Mouse (Mus musculus): ENCODE results near the gene Tagln2.

Gene Tagln2

DNA sequence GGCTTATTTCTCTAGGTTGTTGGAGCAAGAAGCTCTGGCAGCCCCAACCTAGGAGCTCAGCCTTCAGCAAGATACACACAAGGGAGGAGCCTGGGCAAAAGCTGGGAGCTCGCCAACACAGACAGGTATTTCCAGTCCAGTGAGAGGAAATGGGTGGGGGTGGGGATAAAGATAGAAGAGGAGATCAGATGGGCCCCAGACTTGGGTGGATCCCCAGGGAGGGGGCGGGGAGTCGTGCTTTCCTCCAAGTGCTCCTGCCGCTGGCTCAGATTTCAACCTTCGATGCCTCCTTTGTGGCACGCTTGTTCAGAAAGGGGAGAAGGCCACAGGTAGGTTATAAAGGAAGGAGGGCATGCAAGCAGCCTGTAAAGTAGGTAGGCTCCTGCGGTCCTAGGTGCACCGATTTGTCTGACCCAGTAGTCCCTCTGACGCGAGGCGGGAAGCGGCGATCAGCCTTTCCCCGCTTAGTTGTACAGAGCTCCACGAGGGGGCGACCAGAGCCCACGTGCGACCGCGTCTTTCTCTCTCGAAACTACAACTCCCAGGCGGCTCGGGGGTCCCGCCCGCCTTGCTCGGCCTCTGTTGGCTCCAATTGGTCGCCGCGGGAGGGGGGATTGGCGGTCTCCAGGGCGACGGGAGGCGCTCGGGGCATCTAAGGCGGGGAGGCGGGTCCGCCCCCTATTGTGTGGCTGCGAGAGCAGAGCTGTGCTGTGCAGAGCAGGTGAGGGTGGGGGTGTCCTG lies 18.1 kb upstream of the Tagln2 start, which contains the start of gene Igsf9:
Gene Igsf9 (plus strand): TSS at position 249 of the 741 bp plus-strand sequence.
- DNase-seq (ENCODE audit: low spot score in 2 of 2): peak; percentile 94 to 96

DNA sequence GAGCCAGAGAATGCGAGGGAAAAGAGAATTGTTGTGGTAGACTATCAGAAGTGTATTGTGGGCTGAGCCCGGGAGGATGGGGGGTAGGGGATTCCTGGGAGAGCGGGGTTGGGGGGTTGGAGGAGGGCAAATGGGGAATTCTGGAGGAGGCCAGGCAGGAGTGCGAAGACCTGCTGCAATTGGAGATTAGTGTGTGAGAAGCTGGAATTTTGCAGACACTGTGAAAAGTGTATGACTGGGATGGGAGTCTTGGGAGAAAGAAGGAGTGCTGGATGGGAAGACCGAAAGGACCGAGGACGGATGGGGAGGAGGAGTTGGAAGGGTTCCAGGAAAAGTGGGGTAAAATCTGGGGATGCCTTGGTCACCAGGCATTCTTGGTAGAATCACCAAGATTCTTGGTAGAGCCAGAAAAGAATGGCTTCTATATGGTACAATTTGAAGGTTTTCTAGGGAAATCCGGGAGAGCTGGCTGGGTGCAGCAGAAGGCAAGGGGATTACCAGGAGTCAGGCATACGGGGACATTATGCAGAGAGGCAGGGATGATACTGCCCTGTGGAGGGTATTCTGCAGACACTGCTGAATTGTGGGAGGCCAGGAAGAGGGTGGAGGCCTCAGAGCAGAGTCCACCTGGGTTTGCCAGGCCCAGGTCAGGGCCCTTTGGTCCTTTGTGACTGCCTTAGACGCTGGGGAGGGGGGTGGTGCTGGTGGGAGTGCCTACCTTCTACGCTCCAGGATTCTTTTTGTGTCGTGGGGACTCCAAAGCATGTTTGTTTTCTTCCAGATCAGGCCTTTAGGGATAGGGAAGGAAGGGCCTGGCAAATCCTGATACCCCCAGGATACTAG lies 17.1 kb upstream of the Tagln2 start:
- no peak for DNase-seq (ENCODE audit: low spot score in 2 of 2)

DNA sequence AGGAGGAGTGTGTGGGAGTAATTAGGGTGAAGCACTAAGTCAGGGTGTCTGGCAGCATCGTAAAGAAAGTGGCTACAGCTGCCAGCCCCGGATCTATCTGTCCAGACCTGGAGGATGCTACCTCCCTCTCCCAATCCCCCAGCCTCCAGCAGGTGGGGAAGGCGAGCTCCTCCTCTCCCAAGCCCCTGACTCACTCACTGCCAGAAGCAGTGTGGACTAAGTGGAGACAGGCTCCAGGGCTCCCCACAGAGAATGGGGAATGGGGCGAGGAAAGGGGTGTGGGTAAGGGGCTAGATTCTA lies 16.5 kb upstream of the Tagln2 start:
- DNase-seq (ENCODE audit: low spot score in 2 of 2): no peak

DNA sequence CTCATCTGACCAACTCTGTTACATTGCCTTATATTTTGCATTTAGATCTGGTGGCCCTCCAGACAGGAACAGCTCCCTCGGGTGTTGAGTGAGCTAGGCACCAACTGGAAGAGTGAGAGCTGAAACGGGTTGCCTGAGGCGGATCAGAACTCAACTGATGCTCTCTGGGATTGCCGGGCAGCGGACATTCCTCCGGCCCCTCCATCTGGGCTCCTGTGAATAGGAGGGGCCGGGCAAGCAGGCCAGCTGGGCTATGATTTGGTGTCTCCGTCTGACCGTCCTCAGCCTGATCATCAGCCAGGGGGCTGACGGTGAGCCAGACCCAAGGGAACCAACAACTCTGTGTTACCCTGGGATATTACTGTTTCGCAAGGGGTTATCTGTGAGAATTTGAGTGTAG lies 15.6 kb upstream of the Tagln2 start:
- DNase-seq (ENCODE audit: low spot score in 2 of 2): no peak

DNA sequence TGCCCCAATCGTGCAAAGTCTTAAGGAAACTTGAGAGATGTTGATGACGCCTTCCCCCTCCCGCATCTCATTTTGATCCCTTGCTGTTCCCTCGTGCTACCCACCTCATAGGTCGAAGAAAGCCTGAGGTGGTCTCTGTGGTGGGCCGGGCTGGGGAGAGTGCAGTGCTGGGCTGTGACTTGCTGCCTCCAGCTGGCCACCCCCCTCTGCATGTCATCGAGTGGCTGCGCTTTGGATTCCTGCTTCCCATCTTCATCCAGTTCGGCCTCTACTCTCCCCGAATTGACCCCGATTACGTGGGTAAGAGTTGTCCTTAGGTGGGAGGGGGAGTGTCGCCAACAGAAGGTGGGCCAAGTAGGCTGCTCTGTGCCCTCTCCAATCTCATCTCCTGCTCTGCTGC lies 15.2 kb upstream of the Tagln2 start:
- no peak for DNase-seq (ENCODE audit: low spot score in 2 of 2)

DNA sequence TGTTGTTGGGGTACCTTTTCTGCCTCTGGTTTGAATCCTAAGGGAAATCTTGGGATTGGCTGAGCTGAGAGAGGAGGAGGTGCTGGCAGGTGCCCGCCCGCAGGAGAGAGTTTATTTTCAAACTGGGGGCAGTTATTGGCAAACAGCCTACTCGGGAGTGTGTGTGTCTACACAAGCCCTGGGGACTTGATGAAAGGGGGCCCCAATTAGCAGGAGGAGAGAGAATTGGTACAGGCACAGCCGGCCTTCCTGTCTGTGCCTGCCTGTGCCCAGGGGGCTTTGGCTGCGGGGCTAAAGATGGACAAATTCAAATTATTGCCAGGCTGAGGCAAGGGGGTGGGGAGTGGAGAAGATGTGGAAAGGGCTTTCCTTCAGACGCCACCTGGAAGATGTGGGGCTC lies 14.0 kb upstream of the Tagln2 start:
- DNase-seq (ENCODE audit: low spot score in 2 of 2): no peak

DNA sequence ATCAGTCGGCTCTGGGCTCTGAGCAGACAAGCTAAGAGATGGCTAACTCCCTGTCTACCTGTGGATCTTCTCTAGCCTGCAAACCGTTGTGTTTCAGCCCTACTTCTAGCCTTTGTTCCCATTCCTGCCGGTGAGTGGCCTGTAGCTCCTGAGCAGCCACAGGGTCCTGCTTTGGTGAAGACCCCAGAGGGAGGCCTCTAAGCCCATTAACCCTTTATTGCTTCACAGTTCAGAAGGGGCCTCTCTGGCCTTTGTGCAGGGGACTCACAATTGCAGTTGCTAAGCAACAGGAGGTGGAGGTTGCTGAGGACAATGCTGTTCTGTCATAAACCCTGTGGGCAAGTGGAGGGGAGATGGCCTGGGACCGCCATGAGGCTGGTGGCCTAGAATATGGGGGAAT lies 13.6 kb upstream of the Tagln2 start:
- DNase-seq (ENCODE audit: low spot score in 2 of 2): no peak

DNA sequence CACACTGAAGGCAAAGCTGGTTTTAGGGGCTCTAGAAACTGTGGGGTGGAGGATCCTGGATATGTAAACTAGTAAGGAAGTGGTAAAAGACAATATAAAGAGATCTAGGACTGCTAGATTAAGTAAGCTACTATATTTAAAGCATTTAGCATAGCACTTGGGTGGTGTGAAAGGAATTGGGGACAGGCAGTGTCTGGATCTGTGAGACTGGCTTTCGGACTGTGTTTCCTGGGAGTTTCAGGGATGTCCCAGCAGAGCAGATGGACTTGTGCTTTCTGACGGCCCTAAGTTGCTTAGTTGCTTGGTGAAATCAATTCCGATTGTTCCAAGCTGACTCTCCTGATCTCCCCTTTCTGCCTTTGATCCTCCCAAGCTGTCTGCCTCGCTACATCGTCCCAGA lies 13.2 kb upstream of the Tagln2 start:
- DNase-seq (ENCODE audit: low spot score in 2 of 2): no peak

DNA sequence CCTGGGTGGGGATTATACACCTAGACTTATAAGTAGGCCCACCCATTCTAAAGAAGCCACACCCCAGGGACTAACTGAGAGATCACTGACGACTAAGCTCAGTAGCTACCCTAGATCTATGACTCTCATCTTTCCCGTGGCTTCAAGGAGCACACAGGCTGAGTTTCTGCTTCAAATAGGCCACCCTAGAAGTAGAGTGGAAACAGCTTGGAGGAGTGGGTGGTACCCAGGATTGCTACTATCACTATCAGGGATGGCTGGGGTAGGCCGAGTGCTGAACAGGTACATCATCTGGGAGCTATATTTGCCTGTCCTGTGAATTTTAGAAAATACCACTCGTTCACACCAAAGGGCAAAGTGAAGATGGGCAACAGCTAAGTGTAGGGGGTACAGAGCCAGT lies 12.0 kb upstream of the Tagln2 start:
- DNase-seq (ENCODE audit: low spot score in 2 of 2): no peak

DNA sequence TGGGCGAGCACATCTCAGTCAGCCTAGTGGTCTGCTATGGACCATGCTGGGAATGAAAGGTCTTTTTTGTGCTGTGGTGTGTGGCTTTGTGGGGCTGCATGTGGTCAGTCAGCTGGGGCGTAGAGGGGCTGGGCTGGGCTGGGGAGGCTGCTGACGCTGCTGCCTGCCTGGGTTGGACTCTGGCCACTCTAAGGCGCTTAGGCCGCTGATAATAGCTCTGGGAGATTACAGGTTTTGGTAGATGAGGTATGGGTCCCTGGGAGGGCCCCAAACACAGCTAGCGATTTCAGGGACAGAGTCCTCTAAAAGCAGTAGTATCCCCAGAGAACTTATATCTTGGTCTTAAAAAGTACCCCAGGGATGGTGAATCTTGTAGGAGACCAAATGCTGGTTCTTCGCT lies 11.0 kb upstream of the Tagln2 start:
- no peak for DNase-seq (ENCODE audit: low spot score in 2 of 2)

DNA sequence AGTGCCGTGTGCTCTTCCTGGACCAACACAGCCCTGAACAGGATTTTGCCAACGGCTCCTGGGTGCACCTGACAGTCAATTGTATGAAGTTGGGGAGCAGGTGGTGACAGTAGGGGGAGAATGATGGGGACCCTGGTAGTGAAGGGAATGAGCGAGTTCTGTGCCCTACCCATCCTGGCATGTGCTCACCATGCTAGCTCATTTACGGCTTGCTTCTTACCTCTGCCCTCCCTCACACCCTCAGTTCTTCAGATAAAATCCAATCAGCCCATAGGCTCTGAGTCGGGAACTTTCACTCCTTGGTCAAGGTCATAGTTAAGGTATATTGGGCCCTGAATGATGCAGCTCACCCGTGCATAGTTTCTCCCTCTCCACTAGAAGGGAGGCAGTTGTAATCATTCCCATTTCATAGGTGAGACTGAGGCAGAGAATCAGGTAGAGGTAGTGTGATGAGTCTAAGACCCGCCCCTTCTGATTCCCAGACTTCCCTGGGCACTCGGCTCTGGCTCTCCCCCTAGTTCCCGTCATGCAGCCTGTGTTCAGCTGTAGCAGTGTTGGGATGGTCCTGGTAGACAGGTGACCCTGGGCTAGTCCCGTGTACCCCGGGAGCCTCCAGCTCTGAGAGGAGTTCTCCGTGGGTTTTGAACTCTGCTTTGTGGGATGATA lies 10.1 kb upstream of the Tagln2 start:
- no peak for DNase-seq (ENCODE audit: low spot score in 2 of 2)

DNA sequence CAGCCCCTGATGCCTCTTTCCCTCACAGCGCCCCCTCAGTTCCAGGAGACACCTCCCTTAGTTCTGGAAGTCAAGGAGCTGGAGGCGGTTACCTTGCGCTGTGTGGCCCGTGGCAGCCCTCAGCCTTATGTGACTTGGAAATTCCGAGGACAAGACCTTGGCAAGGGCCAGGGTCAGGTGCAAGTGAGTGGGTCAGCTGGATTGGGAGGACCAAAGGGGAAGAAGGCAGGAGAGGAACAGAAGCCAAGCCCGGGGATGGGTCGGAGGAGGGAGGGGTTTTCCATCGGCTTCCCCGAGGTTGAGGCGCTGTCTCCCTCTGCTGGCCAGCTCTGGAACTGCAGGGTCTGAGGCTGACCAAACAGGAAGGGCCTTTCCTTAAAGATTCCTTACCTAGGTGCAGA lies 9.6 kb upstream of the Tagln2 start:
- DNase-seq (ENCODE audit: low spot score in 2 of 2): peak; percentile 60 to 80

DNA sequence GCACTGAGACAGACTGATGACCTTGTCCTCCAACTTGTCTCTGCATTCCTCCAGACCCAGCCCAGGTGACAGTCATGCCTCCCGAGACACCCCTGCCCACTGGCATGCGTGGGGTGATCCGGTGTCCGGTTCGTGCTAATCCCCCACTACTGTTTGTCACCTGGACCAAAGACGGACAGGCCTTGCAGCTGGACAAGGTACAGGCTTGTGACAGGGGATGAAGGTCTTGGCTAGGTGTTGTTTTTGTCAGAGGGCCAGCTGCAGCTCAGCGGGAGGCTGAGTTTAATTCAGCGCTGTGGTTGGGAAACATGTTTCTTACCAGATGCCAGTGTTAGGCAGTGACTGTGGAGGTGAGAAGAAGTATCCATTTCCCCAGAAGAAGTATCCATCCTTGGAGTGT lies 7.8 kb upstream of the Tagln2 start:
- no peak for DNase-seq (ENCODE audit: low spot score in 2 of 2)

DNA sequence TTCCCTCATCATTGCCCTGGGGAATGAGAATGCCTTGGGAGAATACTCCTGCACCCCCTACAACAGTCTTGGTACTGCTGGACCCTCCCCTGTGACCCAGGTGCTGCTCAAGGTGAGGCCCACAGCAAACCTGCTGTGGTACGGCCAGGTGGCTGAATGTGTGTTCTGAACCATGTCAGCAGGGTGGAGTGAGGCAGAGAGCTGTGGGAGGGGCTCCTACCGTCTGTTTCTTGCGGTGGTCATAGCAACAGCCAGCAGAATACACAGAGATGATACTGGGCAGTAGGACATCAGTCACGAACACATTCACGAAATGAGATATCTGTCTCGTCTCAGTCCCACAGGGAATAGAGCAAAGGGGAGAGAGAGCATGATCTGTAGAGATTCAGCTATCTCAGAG lies 6.3 kb upstream of the Tagln2 start:
- DNase-seq (ENCODE audit: low spot score in 2 of 2): no peak

DNA sequence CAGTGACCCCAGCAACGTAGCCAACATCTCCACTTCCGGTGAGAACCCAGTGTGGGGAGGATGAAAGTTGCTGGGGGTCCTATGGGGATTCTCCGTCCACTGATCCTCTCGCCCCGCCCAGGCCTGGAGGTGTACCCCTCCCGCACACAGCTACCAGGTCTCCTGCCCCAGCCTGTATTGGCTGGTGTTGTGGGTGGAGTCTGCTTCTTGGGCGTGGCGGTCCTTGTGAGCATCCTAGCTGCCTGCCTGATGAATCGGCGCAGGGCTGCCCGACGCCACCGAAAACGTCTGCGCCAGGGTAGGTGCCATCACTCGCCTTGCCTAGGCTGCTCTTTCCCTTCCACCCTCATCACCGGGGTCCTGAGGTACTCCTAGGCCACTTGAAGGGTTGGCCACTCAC lies 3.8 kb upstream of the Tagln2 start:
- no peak for DNase-seq (ENCODE audit: low spot score in 2 of 2)

DNA sequence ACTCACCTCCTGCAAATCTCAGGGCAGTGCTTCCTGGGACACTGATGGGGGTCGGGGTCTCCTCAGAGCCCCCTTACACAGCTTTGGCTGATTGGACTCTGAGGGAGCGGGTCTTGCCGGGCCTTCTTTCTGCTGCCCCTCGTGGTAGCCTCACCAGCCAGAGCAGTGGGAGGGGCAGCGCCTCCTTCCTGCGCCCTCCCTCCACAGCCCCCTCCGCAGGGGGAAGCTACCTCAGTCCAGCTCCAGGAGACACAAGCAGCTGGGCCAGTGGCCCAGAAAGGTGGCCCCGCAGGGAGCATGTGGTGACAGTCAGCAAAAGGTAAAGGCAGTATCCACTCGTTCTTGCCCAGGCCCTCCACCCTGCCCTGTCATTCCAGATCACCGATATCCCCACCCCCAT lies 2.4 kb upstream of the Tagln2 start:
- DNase-seq (ENCODE audit: low spot score in 2 of 2): no peak

DNA sequence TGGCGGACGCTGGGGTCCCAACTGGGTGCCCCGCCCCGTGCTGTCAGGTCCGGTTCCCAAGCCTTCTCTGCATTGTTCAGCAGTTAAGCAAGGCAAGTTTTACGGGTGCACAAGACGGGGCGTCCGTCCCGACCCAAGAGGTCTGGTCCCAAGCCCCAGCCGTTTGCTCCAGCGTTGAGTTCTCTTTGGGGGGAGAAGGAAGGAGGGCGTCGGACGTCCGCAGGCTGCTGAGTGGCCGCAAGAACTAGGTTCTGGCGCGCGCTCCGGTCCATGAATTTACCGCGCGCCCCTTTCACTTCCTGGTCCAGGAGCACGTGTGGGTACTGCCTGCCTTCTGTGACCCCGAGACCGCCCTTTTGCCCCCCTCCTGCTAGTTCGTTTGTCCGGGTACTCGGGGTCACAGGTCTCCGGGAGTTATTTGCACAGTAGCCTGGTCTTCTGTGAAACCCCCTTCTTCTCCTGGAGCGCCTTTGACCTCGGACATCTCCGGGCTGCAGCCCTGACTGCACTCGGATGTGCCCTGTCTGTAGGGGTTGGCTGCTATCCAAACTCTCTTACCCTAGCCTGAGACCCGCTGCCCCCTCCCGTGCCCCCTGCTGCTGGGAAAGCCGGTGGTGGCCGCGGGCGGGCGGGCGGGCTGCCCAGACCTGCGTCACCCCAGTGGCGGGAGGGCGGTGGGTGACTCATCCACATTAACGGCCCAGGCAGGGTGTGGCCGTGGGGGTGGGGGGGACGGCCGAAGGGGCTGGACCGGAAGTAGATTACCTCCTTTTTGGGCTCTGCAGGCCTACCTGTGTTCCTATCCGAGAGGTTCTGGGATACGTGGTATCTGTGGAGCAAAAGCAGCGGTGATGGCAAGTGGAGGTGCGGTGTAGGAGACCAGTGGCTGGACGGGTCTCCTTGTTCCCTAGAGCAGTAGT lies 864 bp downstream of the Tagln2 start:
- peak in 1 of 2 experiments; percentile 31 for DNase-seq (ENCODE audit: low spot score in 2 of 2)

DNA sequence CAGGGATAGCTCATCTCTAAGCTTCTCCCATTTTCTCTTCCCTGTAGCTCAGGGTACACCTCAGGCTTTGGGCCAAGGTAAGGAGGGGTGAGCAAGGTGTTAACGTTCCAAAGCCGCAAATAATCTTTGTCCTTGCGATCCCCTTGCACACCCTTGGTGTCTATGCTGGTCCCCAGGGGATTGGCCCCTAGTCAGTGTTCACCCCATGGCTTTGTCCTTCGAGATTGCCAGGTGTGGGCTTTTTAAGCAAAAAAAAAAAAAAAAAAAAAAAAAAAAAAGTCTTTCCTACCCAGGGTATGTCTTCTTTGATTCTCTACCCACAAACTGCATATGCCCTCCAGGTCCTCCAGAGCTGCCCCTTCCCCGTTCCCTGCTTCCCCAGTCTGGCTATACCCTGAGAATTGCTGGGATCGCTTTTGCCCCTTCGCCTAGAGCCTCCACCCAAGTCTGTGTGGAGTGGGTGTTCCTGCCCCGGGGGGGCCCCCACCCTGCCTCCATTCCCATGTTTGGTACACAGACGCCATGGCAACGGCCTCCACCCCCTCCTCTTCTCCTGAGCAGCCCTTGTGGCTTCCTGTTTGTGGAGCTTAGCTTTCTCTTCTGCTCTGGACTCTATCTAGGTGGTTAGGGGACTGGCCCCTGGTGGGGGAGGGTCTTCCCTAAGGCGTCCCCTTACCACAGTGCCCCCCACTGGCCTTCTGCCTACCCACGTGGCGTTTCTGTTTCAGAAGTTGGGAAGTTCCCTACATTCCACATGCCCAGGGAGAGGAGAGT lies 1.7 kb downstream of the Tagln2 start:
- DNase-seq (ENCODE audit: low spot score in 2 of 2): peak; percentile 57 to 58

DNA sequence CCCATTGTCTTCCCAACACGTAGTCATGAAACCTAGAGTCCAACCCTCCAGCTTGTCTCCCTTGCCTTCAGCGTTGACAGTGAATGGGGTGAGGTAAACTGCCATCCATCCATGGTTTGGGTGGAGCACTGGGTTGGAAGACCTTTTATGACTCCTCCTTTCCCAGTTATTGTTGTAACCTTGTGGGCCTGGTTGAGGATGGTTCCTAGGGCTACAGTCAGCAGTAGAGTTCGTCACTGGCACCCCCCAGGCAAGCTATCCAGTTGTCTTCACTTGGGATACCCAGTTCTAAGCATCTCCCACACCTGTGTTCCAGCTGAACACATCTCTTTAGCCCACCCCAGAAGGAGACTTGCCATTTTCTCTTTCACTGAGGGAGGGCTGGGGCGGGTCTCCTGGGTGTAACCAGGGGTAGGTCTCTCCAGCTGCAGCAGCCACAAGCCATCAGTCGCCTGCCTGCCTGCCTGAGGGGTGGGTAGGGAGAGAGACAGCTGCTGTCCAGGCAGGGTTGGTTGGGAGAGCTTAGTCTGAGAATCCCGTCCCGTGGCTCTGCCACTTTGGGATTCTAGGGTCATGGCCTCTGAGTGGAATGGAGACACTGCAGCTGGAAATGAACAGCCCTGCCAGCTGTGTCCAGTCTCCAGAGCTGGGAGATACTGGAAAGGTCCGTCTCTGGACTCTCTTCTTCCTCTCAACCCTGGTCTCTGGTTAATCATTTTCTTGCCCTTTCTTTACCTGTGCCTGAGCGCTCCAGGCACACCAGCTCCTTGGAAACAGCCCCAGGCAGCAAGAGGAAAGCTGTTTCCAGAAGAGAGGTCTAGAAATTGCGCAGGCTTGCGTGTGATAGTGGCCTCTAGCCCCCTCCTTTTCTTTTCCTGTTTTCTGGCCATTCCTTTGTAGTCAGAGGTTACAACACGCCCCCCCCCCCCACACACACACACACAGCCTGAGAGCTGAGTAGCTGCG lies 2.6 kb downstream of the Tagln2 start:
- DNase-seq (ENCODE audit: low spot score in 2 of 2): no peak

All from thymus, postnatal 10 days (tissue).